Mouse (Mus musculus) thymus, postnatal 4 days (tissue): ENCODE results near the gene Sh2b1.
A peak's percentile ranks its signal among the peaks of the same experiment; 100 is the strongest.

Experiments
- DNase-seq: peaks from one replicate; pipeline ENCODE4 v3.0.0; 2021

The Sh2b1 gene

DNA sequence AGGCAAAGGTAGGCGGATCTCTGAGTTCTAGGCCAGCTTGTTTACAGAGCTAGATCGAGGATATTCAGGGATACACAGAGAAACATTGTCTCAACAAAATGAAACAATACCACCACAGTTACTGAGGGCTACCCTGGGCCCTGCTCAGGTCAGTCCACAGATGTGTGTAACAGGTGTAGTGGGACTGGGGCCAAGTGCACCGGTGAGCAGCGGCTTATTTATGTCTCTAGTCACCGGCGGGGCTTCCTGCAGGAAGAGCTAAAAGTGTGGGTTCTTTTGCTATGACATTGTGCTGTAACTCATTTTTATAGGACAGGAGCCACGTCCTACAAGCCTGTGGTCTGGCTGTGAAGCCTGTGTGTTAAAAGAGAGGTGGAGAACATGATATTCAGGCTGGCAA lies 21.4 kb downstream of the Sh2b1 start:
- no peak for DNase-seq

- no peak for DNase-seq
Measured at GRCm38 (mm10) chr7:126452244-126452643, 23.0 kb downstream of the Sh2b1 start.

GRCm38 (mm10) chr7:126450641-126451040 lies 24.6 kb downstream of the Sh2b1 start:
- no peak for DNase-seq

GRCm38 (mm10) chr7:126449991-126450390 lies 25.2 kb downstream of the Sh2b1 start:
- no peak for DNase-seq

DNA sequence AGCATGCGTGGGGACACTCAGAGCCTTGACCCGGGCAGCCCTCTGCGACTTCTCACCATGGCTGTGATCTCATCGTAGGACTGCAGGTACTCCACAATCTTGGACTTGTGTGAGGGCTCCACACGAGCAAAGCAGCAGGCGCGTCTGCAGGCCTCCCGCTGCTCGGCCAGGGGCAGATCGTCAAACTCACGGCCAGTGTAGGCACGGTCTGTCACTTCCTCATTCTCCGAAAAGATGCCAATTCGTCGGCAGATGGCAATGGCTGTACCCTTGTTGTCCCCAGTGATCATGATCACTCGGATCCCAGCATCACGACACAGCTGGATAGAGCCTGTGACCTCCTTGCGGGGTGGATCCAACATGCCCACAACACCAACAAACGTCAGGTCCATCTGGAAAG lies 26.7 kb downstream of the Sh2b1 start:
- no peak for DNase-seq

DNA sequence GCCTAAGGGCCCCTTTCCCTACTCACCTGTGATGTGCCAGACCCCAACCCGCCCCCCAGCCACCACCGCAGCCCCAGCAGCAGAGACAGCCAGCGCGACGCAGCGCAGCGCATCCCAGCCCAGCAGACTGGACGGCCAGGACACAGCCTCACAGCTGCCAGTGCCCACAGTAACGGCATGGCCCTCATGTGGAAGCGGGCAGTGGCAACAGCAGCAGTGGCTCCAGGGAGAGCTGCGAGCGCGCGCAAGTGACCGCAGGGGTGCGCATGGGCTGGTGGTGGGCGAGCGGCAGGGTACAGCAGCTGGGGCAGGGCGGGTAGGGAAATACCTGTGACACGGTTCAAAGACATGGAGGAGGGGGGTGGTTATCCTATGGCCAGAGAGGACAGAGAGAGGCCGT lies 29.0 kb downstream of the Sh2b1 start:
- no peak for DNase-seq

DNA sequence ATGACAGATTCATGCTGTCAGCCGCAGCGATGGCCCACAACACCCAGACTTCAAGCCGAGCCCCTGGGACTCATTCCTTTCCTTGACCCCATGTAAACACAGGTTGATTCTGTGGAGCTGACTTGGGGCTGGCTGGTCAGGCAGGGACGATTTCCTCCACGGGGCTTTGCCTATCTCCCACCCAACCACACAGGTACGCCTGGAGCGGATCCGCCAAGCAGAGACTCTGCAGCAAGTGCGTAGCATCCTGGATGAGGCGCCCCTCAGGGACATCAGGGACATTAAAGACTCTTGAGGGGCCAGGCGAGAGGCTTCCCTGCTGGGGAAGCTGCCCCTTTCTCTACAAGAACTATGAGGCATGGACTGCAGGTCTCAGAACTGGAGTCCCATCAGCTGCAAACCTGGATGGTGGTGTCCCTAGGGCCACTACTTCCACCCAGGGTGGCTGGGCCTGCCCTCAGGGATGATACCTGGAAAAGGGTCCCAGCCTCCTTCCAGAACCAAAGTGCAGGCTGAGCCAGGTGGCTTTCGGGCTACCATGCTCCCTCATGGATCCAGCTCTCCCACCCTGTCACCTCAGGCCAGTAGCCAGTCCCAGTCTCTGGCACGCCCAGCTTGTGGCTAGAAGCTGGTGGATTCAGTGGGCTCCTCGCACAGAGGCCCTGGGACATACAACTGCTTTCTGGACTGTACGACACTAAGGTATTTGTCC lies 30.0 kb downstream of the Sh2b1 start:
- DNase-seq: no peak

DNA sequence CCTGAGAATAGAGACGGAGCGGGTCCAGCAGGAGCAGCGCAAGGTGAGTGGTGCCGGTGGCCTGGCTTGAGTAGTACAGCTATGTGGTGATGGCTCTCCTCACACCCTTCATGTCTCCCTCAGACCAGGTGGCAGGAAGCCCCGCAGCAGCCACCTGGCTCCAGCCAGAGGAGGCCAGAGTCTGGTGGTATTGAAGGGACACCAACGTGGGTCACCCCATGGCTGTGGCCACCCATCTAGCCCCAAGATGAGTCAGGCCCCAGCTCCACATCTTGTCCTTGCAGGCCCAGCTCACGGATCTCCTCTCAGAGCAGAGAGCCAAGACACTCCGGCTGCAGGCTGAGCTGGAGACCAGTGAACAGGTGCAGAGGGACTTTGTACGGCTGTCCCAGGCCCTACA lies 30.7 kb downstream of the Sh2b1 start:
- DNase-seq: no peak

GRCm38 (mm10) chr7:126443997-126444396 lies 31.2 kb downstream of the Sh2b1 start:
- no peak for DNase-seq

DNA sequence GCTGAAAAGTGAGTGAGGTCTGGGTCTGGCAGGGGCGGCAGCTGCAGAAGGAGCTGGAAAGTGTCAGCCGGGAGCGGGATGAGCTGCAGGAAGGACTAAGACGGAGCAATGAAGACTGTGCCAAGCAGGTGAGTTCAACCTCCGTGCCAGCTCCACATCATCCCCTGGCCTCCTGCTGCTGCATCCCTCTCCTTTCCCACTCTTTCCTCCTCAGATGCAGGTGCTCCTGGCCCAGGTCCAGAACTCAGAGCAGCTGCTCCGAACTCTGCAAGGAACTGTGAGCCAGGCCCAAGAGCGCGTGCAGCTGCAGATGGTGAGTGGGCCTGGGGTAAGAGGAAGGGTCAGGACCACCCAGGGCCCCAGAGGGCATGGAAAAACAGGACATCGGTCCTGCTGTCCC lies 35.1 kb downstream of the Sh2b1 start:
- DNase-seq: no peak

- DNase-seq: peak; percentile 86
Measured at GRCm38 (mm10) chr7:126436851-126437250, 38.4 kb downstream of the Sh2b1 start.

GRCm38 (mm10) chr7:126435801-126436200 lies 39.4 kb downstream of the Sh2b1 start:
- no peak for DNase-seq

GRCm38 (mm10) chr7:126434726-126435125 lies 40.5 kb downstream of the Sh2b1 start:
- no peak for DNase-seq

DNA sequence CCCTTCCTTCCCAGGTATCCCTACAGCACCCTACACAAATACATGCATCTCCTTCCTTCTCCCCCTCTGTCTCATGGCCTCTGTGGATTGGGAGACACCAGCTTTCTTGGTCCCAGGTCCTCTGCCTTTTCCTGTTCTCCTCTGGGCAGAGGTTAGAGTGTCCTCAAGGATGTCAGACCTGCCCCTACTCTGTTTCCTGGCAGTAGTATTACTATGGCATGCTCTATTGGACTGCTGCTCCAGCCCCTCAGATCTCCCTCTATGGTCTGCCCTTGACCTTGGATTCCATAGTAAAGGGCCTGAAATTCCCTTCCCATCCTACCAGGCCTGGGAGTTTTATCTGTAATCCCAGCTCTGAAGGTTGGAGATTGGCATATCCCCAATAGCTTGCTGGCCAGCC lies 45.1 kb downstream of the Sh2b1 start:
- DNase-seq: no peak

GRCm38 (mm10) chr7:126429503-126429898 lies 45.7 kb downstream of the Sh2b1 start:
- DNase-seq: no peak

GRCm38 (mm10) chr7:126428631-126429502 lies 46.4 kb downstream of the Sh2b1 start, which contains the start of gene Rabep2:
Gene Rabep2 (plus strand): TSS chr7:126428759.
- DNase-seq: peak; percentile 98

DNA sequence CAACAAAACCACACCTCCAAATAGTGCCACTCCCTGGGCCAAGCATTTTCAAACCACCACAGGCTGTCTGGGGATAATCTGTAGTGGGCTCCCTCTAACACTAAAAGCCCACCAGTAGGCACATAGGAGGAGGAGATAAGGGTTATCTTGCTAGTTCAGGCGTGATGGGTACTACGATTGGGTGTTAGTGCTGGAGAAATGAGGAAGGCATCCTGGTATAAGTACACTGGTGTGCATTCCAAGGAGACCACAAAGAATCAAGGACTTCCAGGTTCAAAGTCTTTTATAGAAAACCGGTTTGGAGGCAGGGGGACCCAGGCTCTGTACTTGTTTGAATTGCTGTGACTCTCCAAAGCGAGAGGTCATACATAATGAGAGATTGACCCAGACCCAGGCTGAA lies 47.1 kb downstream of the Sh2b1 start:
- DNase-seq: no peak

- no peak for DNase-seq
Measured at GRCm38 (mm10) chr7:126427323-126427860, 47.8 kb downstream of the Sh2b1 start.

- no peak for DNase-seq
Measured at GRCm38 (mm10) chr7:126424161-126424560, 51.1 kb downstream of the Sh2b1 start.

- no peak for DNase-seq
Measured at GRCm38 (mm10) chr7:126421756-126422155, 53.5 kb downstream of the Sh2b1 start.

DNA sequence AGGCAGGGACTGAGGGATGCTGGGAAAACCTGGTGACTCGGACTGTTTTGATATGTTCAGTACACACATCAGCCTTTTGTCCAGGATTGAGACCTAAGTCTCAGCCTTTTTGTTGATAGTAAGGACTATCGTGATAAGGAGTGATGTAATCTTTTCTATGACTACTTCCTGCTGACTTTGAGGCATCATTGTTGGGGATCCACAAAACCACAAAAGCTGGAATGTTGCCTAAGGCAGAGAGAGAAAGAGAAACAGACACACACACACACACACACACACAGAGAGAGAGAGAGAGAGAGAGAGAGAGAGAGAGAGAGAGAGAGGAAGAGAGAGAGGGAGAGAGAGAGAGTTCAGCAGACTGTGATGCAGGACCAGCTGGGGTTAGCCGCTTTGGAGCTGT lies 56.7 kb downstream of the Sh2b1 start:
- no peak for DNase-seq

- no peak for DNase-seq
Measured at GRCm38 (mm10) chr7:126417606-126418005, 57.6 kb downstream of the Sh2b1 start.

DNA sequence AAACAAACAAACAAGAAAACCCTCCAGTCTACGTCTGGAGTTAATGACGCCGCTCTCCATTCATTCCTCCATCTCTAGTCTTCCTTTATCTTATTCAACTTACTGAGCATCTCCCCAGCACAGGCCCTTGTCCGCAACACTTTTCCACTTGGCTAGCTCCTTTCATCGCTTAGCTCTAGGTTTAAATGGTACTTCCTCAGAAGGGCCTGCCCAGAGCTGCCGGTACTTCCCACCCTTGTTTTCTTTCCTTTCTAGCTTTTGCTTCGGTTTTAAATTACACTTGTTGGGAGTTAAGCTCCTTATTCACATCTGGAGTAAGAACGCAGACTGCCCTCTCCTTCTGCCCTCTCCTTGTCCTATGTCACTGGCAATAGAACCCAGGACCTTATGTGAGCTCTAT lies 58.2 kb downstream of the Sh2b1 start:
- no peak for DNase-seq
